Mouse (Mus musculus) lung, postnatal 4 days (tissue): ENCODE measurements around the gene Ralbp1.

Source experiments
- DNase-seq, 2 experiments: peaks; one replicate each; pipeline ENCODE4 v3.0.0; 2021

Ralbp1 gene

GRCm38 (mm10) chr17:65885697-65886529 is at the start of gene Ralbp1:
TSS of gene Ralbp1 (minus strand) at chr17:65885798.
- peak in 1 of 2 experiments; percentile 32 for DNase-seq

- no peak for DNase-seq
Observed at GRCm38 (mm10) chr17:65933741-65934140, 48.1 kb upstream of the Ralbp1 start.

- DNase-seq = peak; percentile 23 to 40
Observed at GRCm38 (mm10) chr17:65931525-65931924, 45.9 kb upstream of the Ralbp1 start.

- peak; percentile 50 to 64 for DNase-seq
Observed at GRCm38 (mm10) chr17:65930960-65931359, 45.4 kb upstream of the Ralbp1 start.

- DNase-seq = no peak
Observed at GRCm38 (mm10) chr17:65930158-65930826, 44.7 kb upstream of the Ralbp1 start.

GRCm38 (mm10) chr17:65929319-65929978 is 43.9 kb upstream of the Ralbp1 start:
- DNase-seq = peak; percentile 62 to 70

- no peak for DNase-seq
Observed at GRCm38 (mm10) chr17:65927077-65927476, 41.5 kb upstream of the Ralbp1 start.

GRCm38 (mm10) chr17:65924218-65924617 is 38.6 kb upstream of the Ralbp1 start:
- DNase-seq = peak in 1 of 2 experiments; percentile 48

- no peak for DNase-seq
Observed at GRCm38 (mm10) chr17:65921975-65922374, 36.4 kb upstream of the Ralbp1 start.

GRCm38 (mm10) chr17:65919235-65919634 is 33.6 kb upstream of the Ralbp1 start:
- no peak for DNase-seq

- peak; percentile 88 to 95 for DNase-seq
Observed at GRCm38 (mm10) chr17:65916135-65916668, 30.6 kb upstream of the Ralbp1 start.

- DNase-seq = peak; percentile 34 to 60
Observed at GRCm38 (mm10) chr17:65914083-65914482, 28.5 kb upstream of the Ralbp1 start.

GRCm38 (mm10) chr17:65912202-65912601 is 26.6 kb upstream of the Ralbp1 start:
- DNase-seq = no peak

- no peak for DNase-seq
Observed at GRCm38 (mm10) chr17:65911285-65912069, 25.9 kb upstream of the Ralbp1 start.

- no peak for DNase-seq
Observed at GRCm38 (mm10) chr17:65908270-65908669, 22.7 kb upstream of the Ralbp1 start.

GRCm38 (mm10) chr17:65906895-65907401 is 21.4 kb upstream of the Ralbp1 start:
- peak; percentile 45 to 57 for DNase-seq

- DNase-seq = no peak
Observed at GRCm38 (mm10) chr17:65906313-65906894, 20.8 kb upstream of the Ralbp1 start.

GRCm38 (mm10) chr17:65905241-65905640 is 19.6 kb upstream of the Ralbp1 start:
- no peak for DNase-seq

GRCm38 (mm10) chr17:65903826-65904225 is 18.2 kb upstream of the Ralbp1 start:
- DNase-seq = no peak

- no peak for DNase-seq
Observed at GRCm38 (mm10) chr17:65903011-65903410, 17.4 kb upstream of the Ralbp1 start.

GRCm38 (mm10) chr17:65902281-65902680 is 16.7 kb upstream of the Ralbp1 start:
- no peak for DNase-seq

GRCm38 (mm10) chr17:65896016-65896415 is 10.4 kb upstream of the Ralbp1 start:
- no peak for DNase-seq
